Mouse (Mus musculus): ENCODE results near the gene Ddx59. TPM values are rescaled to one million over a fixed set of nuclear protein-coding genes. Genes with fewer than 3 reads are reported as not detected.

The Ddx59 gene
- polyA plus RNA-seq, 1 experiment from 2014 or later = 16.7 TPM

GRCm38 (mm10) chr1:136452421-136452820 is 37.4 kb downstream of the Ddx59 start:
- Histone ChIP-seq H3K9ac (replicated peaks) (no peak overlapping the region), H3K36me3 (no peaks in the 10 kb centered on the region), H3K9me3 (no peaks in the 10 kb centered on the region), H3K4me1 (replicated peaks) (no peaks in the 10 kb centered on the region), H3K27ac (no peak overlapping the region), H3K27me3 (no peaks in the 10 kb centered on the region), H3K4me3 (replicated peaks) (no peak overlapping the region), H3K4me2 (replicated peaks) (no peak overlapping the region)
- WGBS = 73% methylated on average over 5 of the region's 5 CpGs
- ATAC-seq = no peak

GRCm38 (mm10) chr1:136455756-136456585 is 40.9 kb downstream of the Ddx59 start:
- WGBS = 82% methylated on average over 17 of the region's 17 CpGs
- Histone ChIP-seq H3K9me3 (no peaks in the 10 kb centered on the region), H3K4me1 (replicated peaks) (no peaks in the 10 kb centered on the region), H3K36me3 (no peaks in the 10 kb centered on the region), H3K27ac (no peak overlapping the region), H3K4me3 (replicated peaks) (no peak overlapping the region), H3K4me2 (replicated peaks) (no peak overlapping the region), H3K27me3 (no peaks in the 10 kb centered on the region), H3K9ac (replicated peaks) (no peak overlapping the region)
- no peak for ATAC-seq

GRCm38 (mm10) chr1:136456741-136457140 is 41.7 kb downstream of the Ddx59 start:
- WGBS = 86% methylated on average over 6 of the region's 6 CpGs
- no peaks in the 10 kb centered on the region for H3K9me3 ChIP-seq
- no peaks in the 10 kb centered on the region for H3K36me3 ChIP-seq
- H3K27me3 ChIP-seq = no peaks in the 10 kb centered on the region
- no peak overlapping the region for H3K4me3 ChIP-seq (replicated peaks)
- ATAC-seq = no peak
- H3K27ac ChIP-seq = no peak overlapping the region
- H3K4me1 ChIP-seq (replicated peaks) = no peaks in the 10 kb centered on the region
- H3K9ac ChIP-seq (replicated peaks) = no peak overlapping the region
- no peak overlapping the region for H3K4me2 ChIP-seq (replicated peaks)

GRCm38 (mm10) chr1:136457403-136457802 is 42.3 kb downstream of the Ddx59 start:
- Histone ChIP-seq H3K9ac (replicated peaks) (no peak overlapping the region), H3K36me3 (no peaks in the 10 kb centered on the region), H3K27ac (no peak overlapping the region), H3K4me2 (replicated peaks) (no peak overlapping the region), H3K4me3 (replicated peaks) (no peak overlapping the region), H3K27me3 (no peaks in the 10 kb centered on the region), H3K9me3 (no peaks in the 10 kb centered on the region), H3K4me1 (replicated peaks) (no peaks in the 10 kb centered on the region)
- no peak for ATAC-seq
- 66% methylated on average over 4 of the region's 4 CpGs for WGBS

- H3K4me2 ChIP-seq (replicated peaks) = no peak overlapping the region
- no peaks in the 10 kb centered on the region for H3K9me3 ChIP-seq
- WGBS = 31% methylated on average over 9 of the region's 9 CpGs
- no peak overlapping the region for H3K4me3 ChIP-seq (replicated peaks)
- H3K27ac ChIP-seq = no peak overlapping the region
- no peaks in the 10 kb centered on the region for H3K27me3 ChIP-seq
- ATAC-seq = no peak
- no peaks in the 10 kb centered on the region for H3K36me3 ChIP-seq
- no peaks in the 10 kb centered on the region for H3K4me1 ChIP-seq (replicated peaks)
- H3K9ac ChIP-seq (replicated peaks) = no peak overlapping the region
These were observed 43.7 kb downstream of the Ddx59 start for GRCm38 (mm10) chr1:136458691-136459245.

- 52% methylated on average over 10 of the region's 10 CpGs for WGBS
These were observed 47.4 kb downstream of the Ddx59 start for GRCm38 (mm10) chr1:136462443-136462842.

GRCm38 (mm10) chr1:136465168-136465567 is 50.1 kb downstream of the Ddx59 start:
- Histone ChIP-seq H3K4me3 (replicated peaks) (no peak overlapping the region), H3K27me3 (no peaks in the 10 kb centered on the region), H3K4me2 (replicated peaks) (no peak overlapping the region), H3K9me3 (no peaks in the 10 kb centered on the region), H3K27ac (no peak overlapping the region), H3K36me3 (peaks cover 7% of the 10 kb centered on the region; the same call in 1 of the 2 replicates), H3K4me1 (replicated peaks) (peaks cover 14% of the 10 kb centered on the region), H3K9ac (replicated peaks) (no peak overlapping the region)
- ATAC-seq = no peak

More at GRCm38 (mm10) chr1:136462443-136462842, 47.4 kb downstream of the Ddx59 start:
- Histone ChIP-seq H3K27ac (no peak overlapping the region), H3K4me1 (replicated peaks) (peaks cover 12% of the 10 kb centered on the region), H3K27me3 (no peaks in the 10 kb centered on the region), H3K9me3 (no peaks in the 10 kb centered on the region), H3K36me3 (no peaks in the 10 kb centered on the region), H3K4me3 (replicated peaks) (no peak overlapping the region), H3K9ac (replicated peaks) (no peak overlapping the region), H3K4me2 (replicated peaks) (no peak overlapping the region)
- no peak for ATAC-seq

- H3K9me3 ChIP-seq = no peaks in the 10 kb centered on the region
- under 1% methylated on average over 52 of the region's 52 CpGs for WGBS
- peaks cover 7% of the 10 kb centered on the region; the same call in 1 of the 2 replicates for H3K36me3 ChIP-seq
- peak within 1 kb of the TSS; percentile 59 for H3K4me3 ChIP-seq (replicated peaks)
- H3K27ac ChIP-seq = no peak within 1 kb of the TSS
- peaks cover 21% of the 10 kb centered on the region for H3K4me1 ChIP-seq (replicated peaks)
- H3K9ac ChIP-seq (replicated peaks) = peak within 1 kb of the TSS; percentile 61
- H3K27me3 ChIP-seq = no peaks in the 10 kb centered on the region
- ATAC-seq = peak; percentile 98
- peak within 1 kb of the TSS; percentile 96 for H3K4me2 ChIP-seq (replicated peaks)
These were observed 51.2 kb downstream of the Ddx59 start, which contains the start of gene Kif14 for GRCm38 (mm10) chr1:136466143-136466811. Gene Kif14 (plus strand): TSS chr1:136466343.

- Histone ChIP-seq H3K9ac (replicated peaks) (no peak overlapping the region), H3K4me1 (replicated peaks) (peaks cover 21% of the 10 kb centered on the region), H3K9me3 (no peaks in the 10 kb centered on the region), H3K36me3 (peaks cover 10% of the 10 kb centered on the region; the same call in 1 of the 2 replicates), H3K27ac (no peak overlapping the region), H3K27me3 (no peaks in the 10 kb centered on the region), H3K4me2 (replicated peaks) (no peak overlapping the region), H3K4me3 (replicated peaks) (no peak overlapping the region)
- 93% methylated on average over 4 of the region's 4 CpGs for WGBS
- ATAC-seq = no peak
These were observed 54.3 kb downstream of the Ddx59 start for GRCm38 (mm10) chr1:136469408-136469807.

- Histone ChIP-seq H3K9ac (replicated peaks) (no peak overlapping the region), H3K4me2 (replicated peaks) (no peak overlapping the region), H3K27ac (no peak overlapping the region), H3K27me3 (no peaks in the 10 kb centered on the region), H3K36me3 (peaks cover 10% of the 10 kb centered on the region; the same call in 1 of the 2 replicates), H3K9me3 (no peaks in the 10 kb centered on the region), H3K4me1 (replicated peaks) (peaks cover 21% of the 10 kb centered on the region), H3K4me3 (replicated peaks) (no peak overlapping the region)
- ATAC-seq = no peak
- 10% methylated on average over 6 of the region's 6 CpGs for WGBS
These were observed 55.4 kb downstream of the Ddx59 start for GRCm38 (mm10) chr1:136470471-136470870.

Data from midbrain, embryonic 13.5 days (tissue).